Mouse (Mus musculus) forebrain, embryonic 15.5 days (tissue): Measurements from ENCODE around the gene Csf3r. TPM values are rescaled to one million over a fixed set of nuclear protein-coding genes. Genes with fewer than 3 reads are reported as not detected.

Experiments used
- ATAC-seq: fragments of 200-750 bp; cut with Nextera tagmentation; replicated peaks from 2 replicates; pipeline ENCODE4 v1.8.0; 2017; ENCODE audit warnings: mild to moderate bottlenecking, moderate TSS enrichment, moderate library complexity
- H3K27ac ChIP-seq: fragments of 300-500 bp; sonication (generic); replicated peaks from 2 replicates; pipeline ENCODE4 v1.5.1; 2015; ENCODE audit warnings: mild to moderate bottlenecking, inconsistent platforms
- H3K27me3 ChIP-seq: fragments of 300-500 bp; sonication (generic); 2 replicates; pipeline ENCODE4 v1.6.1; 2015; ENCODE audit warnings: inconsistent platforms
- H3K36me3 ChIP-seq: fragments of 300-500 bp; sonication (generic); 2 replicates; pipeline ENCODE4 v1.6.1; 2015; ENCODE audit warnings: mild to moderate bottlenecking, inconsistent platforms
- H3K4me1 ChIP-seq: fragments of 300-500 bp; sonication (generic); 2 replicates; pipeline ENCODE4 v1.6.1; 2015; ENCODE audit warnings: inconsistent platforms
- H3K4me2 ChIP-seq: fragments of 300-500 bp; sonication (generic); replicated peaks from 2 replicates; pipeline ENCODE4 v1.6.1; 2015; ENCODE audit warnings: mild to moderate bottlenecking, inconsistent platforms
- H3K4me3 ChIP-seq: fragments of 300-500 bp; sonication (generic); 2 replicates; pipeline ENCODE4 v1.5.1; 2015; ENCODE audit warnings: mild to moderate bottlenecking, inconsistent platforms
- H3K9ac ChIP-seq: fragments of 300-500 bp; sonication (generic); replicated peaks from 2 replicates; pipeline ENCODE4 v1.6.1; 2015; ENCODE audit warnings: mild to moderate bottlenecking, inconsistent platforms
- H3K9me3 ChIP-seq: fragments of 300-500 bp; sonication (generic); 2 replicates; pipeline ENCODE4 v1.6.1; 2016; ENCODE audit warnings: inconsistent platforms
- WGBS: fragments of 180-500 bp; shearing (Covaris S2); methylation state at CpG from one replicate; pipeline ENCODE4 v1.1.7; 2015; ENCODE audit warnings: mixed read lengths; 5-methylcytosine and 5-hydroxymethylcytosine counted together
- polyA plus RNA-seq: library from polyadenylated mRNA; unstranded; fragments of >200 nt; fragmentation: Nextera tagmentation; extraction: Ambion mirVana; gene quantifications from 2 replicates; pipeline ENCODE4 v1.2.1, GENCODE M21; 2015

The Csf3r gene
- polyA plus RNA-seq, 1 experiment from 2014 or later: 0.48 TPM

- Histone ChIP-seq H3K4me1 (no peaks in the 10 kb centered on the region), H3K9me3 (no peaks in the 10 kb centered on the region), H3K4me3 (no peak overlapping the region), H3K27ac (no peak overlapping the region), H3K27me3 (no peaks in the 10 kb centered on the region), H3K36me3 (no peaks in the 10 kb centered on the region), H3K4me2 (no peak overlapping the region), H3K9ac (no peak overlapping the region)
- 88% methylated on average over 7 of the region's 7 CpGs for WGBS
- ATAC-seq: no peak
These were observed 6.5 kb upstream of the Csf3r start for GRCm38 (mm10) chr4:126017676-126018332.

DNA sequence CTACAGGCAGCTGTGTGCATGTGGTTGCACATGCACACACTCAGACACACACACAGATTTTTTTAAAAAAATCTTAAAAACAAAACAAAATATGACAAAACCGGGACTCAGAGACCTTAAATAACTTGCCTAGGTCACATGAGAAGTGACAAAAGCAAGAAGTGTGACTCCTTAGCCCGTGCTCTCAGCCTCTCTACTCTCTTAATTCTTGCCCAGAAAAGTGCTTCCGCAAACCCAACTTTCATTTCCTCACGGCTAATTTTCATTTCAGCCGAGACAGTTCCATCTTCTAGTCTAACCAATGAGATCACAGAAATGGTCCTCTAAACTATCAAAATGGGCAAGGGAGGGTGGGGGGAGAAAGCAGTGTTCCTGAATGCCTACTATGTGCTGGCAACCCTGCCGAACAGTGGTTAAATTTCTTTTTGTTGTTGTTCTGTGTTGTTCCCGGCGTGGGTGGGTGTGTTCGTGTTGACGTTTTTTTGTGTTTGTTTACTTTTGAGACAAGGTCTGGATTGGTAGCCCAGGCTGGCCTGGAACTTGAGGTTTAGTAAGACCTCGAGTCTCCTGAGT lies 5.3 kb upstream of the Csf3r start:
- Histone ChIP-seq H3K9me3 (no peaks in the 10 kb centered on the region), H3K36me3 (no peaks in the 10 kb centered on the region), H3K27ac (no peak overlapping the region), H3K27me3 (no peaks in the 10 kb centered on the region), H3K9ac (no peak overlapping the region), H3K4me1 (no peaks in the 10 kb centered on the region), H3K4me2 (no peak overlapping the region), H3K4me3 (no peak overlapping the region)
- no peak for ATAC-seq
- 87% methylated on average over 11 of the region's 11 CpGs for WGBS

GRCm38 (mm10) chr4:126025801-126026200 lies 1.5 kb downstream of the Csf3r start:
- H3K4me1 ChIP-seq: no peaks in the 10 kb centered on the region
- no peak overlapping the region for H3K4me3 ChIP-seq
- no peaks in the 10 kb centered on the region for H3K36me3 ChIP-seq
- no peaks in the 10 kb centered on the region for H3K9me3 ChIP-seq
- no peak overlapping the region for H3K9ac ChIP-seq
- H3K27ac ChIP-seq: no peak overlapping the region
- WGBS: 70% methylated on average over 5 of the region's 5 CpGs
- H3K27me3 ChIP-seq: no peaks in the 10 kb centered on the region
- no peak for ATAC-seq
- no peak overlapping the region for H3K4me2 ChIP-seq

- ATAC-seq: no peak
- Histone ChIP-seq H3K27me3 (no peaks in the 10 kb centered on the region), H3K36me3 (no peaks in the 10 kb centered on the region), H3K27ac (no peak overlapping the region), H3K4me2 (no peak overlapping the region), H3K9ac (no peak overlapping the region), H3K4me3 (no peak overlapping the region), H3K9me3 (no peaks in the 10 kb centered on the region), H3K4me1 (no peaks in the 10 kb centered on the region)
- 95% methylated on average over 3 of the region's 3 CpGs for WGBS
These were observed 3.6 kb downstream of the Csf3r start for GRCm38 (mm10) chr4:126027980-126028379.

DNA sequence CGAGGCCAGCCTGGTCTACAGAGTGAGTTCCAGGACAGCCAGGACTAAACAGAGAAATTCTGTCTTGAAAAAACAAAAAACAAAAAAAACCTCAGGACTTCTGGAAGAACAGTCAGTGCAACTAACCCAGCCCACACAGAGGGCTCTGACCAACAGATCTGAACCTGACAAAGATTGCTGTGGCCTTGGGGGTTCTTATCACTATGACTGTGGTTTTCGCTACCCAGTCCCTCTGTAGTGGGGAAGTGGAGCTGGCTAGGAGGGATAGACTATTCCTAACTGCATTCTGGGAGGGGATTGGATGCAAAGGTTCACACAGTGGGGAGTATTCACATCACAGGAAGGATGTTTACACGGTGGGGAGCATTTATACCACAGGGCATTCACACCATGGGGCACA lies 4.7 kb downstream of the Csf3r start:
- Histone ChIP-seq H3K27ac (no peak overlapping the region), H3K27me3 (no peaks in the 10 kb centered on the region), H3K4me3 (no peak overlapping the region), H3K9ac (no peak overlapping the region), H3K9me3 (no peaks in the 10 kb centered on the region), H3K4me2 (no peak overlapping the region), H3K36me3 (no peaks in the 10 kb centered on the region), H3K4me1 (no peaks in the 10 kb centered on the region)
- no peak for ATAC-seq
- WGBS: 73% methylated on average over 3 of the region's 3 CpGs

DNA sequence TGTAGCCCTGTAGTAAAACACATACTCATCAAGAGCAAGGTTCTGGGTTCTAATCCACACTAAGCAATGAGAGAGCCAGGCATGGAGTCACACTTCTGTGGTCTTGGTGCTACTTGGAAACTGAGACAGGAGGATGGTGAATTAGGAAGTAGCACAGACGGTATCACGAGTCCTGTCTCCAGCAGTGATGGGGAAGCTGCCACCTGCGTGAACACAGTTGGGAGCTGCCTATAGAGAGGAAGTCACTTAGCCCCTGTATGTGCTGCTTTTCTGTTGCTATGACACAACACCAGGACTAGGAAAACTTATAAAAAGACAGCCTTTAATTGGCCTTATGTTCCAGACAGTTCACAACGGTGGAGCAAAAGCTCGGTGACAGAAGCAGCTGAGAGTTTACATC lies 6.4 kb downstream of the Csf3r start:
- 75% methylated on average over 5 of the region's 5 CpGs for WGBS
- H3K9me3 ChIP-seq: no peaks in the 10 kb centered on the region
- no peak for ATAC-seq

GRCm38 (mm10) chr4:126035413-126035812 lies 11.1 kb downstream of the Csf3r start:
- Histone ChIP-seq H3K9me3 (no peaks in the 10 kb centered on the region), H3K4me2 (no peak overlapping the region), H3K27ac (no peak overlapping the region), H3K36me3 (no peaks in the 10 kb centered on the region), H3K9ac (no peak overlapping the region), H3K27me3 (no peaks in the 10 kb centered on the region), H3K4me1 (no peaks in the 10 kb centered on the region), H3K4me3 (no peak overlapping the region)
- 80% methylated on average over 5 of the region's 5 CpGs for WGBS
- ATAC-seq: no peak

More for the DNA sequence above, 6.4 kb downstream of the Csf3r start:
- Histone ChIP-seq H3K4me3 (no peak overlapping the region), H3K9ac (no peak overlapping the region), H3K4me1 (no peaks in the 10 kb centered on the region), H3K36me3 (no peaks in the 10 kb centered on the region), H3K4me2 (no peak overlapping the region), H3K27ac (no peak overlapping the region), H3K27me3 (no peaks in the 10 kb centered on the region)

DNA sequence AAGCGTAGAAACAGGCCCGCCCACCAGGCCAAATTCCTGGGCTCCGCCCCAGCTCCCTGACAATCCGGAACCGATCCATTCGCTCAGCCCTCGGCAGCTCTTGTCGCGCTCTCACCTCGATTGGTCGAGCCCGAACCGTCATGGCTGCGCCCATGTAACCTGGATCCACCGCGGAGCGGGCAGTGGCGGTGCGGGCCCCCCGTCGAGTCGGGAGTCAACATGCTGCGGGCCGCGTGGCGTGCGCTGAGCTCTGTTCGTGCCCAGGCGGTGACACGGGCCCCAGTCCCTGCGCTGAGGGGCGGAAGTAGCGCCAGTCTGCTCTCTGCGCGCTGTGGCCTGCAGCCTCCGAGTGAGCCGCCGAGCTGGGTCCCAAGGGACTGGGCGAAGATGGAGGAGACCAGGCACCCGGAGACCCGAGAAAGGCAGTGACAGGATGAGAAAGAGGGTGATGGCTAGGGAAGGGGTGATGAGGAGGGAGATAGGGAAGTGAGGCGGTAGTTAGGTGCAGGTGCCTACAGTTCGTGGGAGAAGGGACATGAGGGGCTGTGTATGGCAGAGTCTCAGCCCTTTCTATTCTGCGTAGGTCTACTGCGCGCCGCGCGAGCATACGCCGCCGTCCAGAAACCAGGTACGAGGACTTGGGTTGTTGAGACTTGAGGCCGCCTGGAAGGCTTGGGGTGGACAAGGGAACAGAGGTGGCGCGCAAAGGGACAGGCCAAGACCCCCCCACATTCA lies 22.7 kb downstream of the Csf3r start, which contains the start of gene Mrps15:
Gene Mrps15, plus strand, starts transcription at position 75 of the 735 bp plus-strand sequence.
- Histone ChIP-seq H3K27ac (peak within 1 kb of the TSS; percentile 83), H3K4me3 (peak within 1 kb of the TSS; percentile 96), H3K4me2 (peak within 1 kb of the TSS; percentile 96), H3K4me1 (peaks cover 18% of the 10 kb centered on the region), H3K9me3 (no peaks in the 10 kb centered on the region), H3K36me3 (peaks cover 8% of the 10 kb centered on the region), H3K27me3 (no peaks in the 10 kb centered on the region), H3K9ac (peak within 1 kb of the TSS; percentile 87)
- peak; percentile 97 for ATAC-seq
- under 1% methylated on average over 56 of the region's 56 CpGs for WGBS

- H3K4me1 ChIP-seq: peaks cover 16% of the 10 kb centered on the region
- H3K9ac ChIP-seq: no peak overlapping the region
- no peaks in the 10 kb centered on the region for H3K9me3 ChIP-seq
- H3K27me3 ChIP-seq: no peaks in the 10 kb centered on the region
- WGBS: 72% methylated on average over 7 of the region's 7 CpGs
- no peak for ATAC-seq
- no peak overlapping the region for H3K4me2 ChIP-seq
- H3K27ac ChIP-seq: no peak overlapping the region
- H3K36me3 ChIP-seq: peaks cover 32% of the 10 kb centered on the region
- H3K4me3 ChIP-seq: no peak overlapping the region
These were observed 27.3 kb downstream of the Csf3r start for GRCm38 (mm10) chr4:126051617-126052016.

GRCm38 (mm10) chr4:126057207-126058133 lies 33.1 kb downstream of the Csf3r start:
- H3K27me3 ChIP-seq: no peaks in the 10 kb centered on the region
- WGBS: 13% methylated on average over 19 of the region's 19 CpGs
- peak overlapping the region; percentile 63 for H3K9ac ChIP-seq
- peak overlapping the region; percentile 69 for H3K4me3 ChIP-seq
- H3K27ac ChIP-seq: no peak overlapping the region
- H3K4me2 ChIP-seq: peak overlapping the region; percentile 89
- peaks cover 20% of the 10 kb centered on the region for H3K4me1 ChIP-seq
- peaks cover 23% of the 10 kb centered on the region for H3K36me3 ChIP-seq
- no peak for ATAC-seq
- no peaks in the 10 kb centered on the region for H3K9me3 ChIP-seq

DNA sequence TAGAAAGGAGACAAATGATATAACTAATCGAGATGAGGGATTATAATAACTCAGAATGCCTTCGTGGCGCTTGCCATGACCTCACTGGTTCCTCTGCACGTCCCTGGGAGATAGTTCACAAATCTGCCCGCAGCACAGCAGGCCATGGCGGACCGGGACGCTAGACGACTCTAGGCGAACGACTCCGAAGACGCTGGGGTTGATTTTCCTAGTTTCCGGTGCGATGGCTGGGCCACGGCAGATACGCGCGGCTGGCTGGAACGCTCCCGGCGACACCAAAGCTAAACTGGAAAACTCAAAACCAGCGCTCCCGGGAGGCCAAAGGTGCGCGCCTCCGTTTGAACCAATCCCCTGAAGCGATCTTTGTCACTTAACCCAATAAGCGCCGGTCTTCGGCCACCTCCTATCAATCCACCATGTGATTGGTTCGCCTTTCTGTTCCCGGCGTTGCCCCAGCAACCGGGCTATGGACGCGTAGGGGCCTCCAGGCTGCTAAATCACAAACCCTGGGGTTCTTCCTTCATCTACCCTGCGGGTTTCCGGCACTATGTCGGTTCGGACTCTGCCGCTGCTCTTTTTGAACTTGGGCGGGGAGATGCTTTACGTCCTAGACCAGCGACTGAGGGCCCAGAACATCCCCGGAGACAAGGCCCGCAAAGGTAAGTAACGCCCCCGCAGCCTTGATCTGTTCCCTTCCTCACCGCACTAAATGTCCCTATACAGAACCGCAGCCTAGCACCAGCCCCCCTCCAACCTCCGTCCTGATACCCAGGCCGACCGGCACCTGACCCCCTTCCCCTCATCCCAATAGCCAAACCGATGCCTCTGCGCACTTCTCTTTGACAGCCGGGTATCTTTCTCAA lies 34.0 kb downstream of the Csf3r start, which contains the start of gene Oscp1:
Gene Oscp1, plus strand, starts transcription at position 432 of the 863 bp plus-strand sequence.
- Histone ChIP-seq H3K4me3 (peak within 1 kb of the TSS; percentile 69), H3K27me3 (no peaks in the 10 kb centered on the region), H3K9ac (peak within 1 kb of the TSS; percentile 63), H3K9me3 (no peaks in the 10 kb centered on the region), H3K36me3 (peaks cover 22% of the 10 kb centered on the region), H3K27ac (peak within 1 kb of the TSS; percentile 59; the same call in 1 of the 2 replicates), H3K4me1 (peaks cover 20% of the 10 kb centered on the region), H3K4me2 (peak within 1 kb of the TSS; percentile 89)
- under 1% methylated on average over 57 of the region's 57 CpGs for WGBS
- peak; percentile 99 for ATAC-seq
